Mouse (Mus musculus) MEL (cell line): ENCODE measurements around the gene Ctsc.

ENCODE experiments used
- BHLHE40 ChIP-seq: IDR thresholded peaks from 2 replicates; pipeline ENCODE4 v1.6.1; 2012; ENCODE audit warnings: low read depth, mild to moderate bottlenecking, inconsistent platforms, low read length, improper control_type of control experiment, borderline replicate concordance
- CTCF ChIP-seq, 3 experiments: IDR thresholded peaks in 2 of 3; conservative IDR thresholded peaks in 1 of 3; 2 replicates each; pipeline ENCODE4 v1.5.1; 2011 to 2012; ENCODE audit warnings: low read length in 3 of 3, low read depth in 2 of 3, mild to moderate bottlenecking in 2 of 3, improper control_type of control experiment in 1 of 3, inconsistent platforms in 1 of 3, mixed read lengths in 1 of 3, moderate library complexity in 1 of 3; ENCODE audit not compliant: control insufficient read depth in 1 of 3, insufficient read depth in 1 of 3, poor library complexity in 1 of 3, severe bottlenecking in 1 of 3
- E2F4 ChIP-seq: IDR thresholded peaks from 2 replicates; pipeline ENCODE4 v1.6.1; 2011; ENCODE audit warnings: low read depth, low read length, improper control_type of control experiment, borderline replicate concordance
- EP300 ChIP-seq, 2 experiments: IDR thresholded peaks; 2 replicates each; pipeline ENCODE4 v1.6.1; 2011; ENCODE audit warnings: improper control_type of control experiment in 2 of 2, low read length in 2 of 2, low read depth in 1 of 2, mild to moderate bottlenecking in 1 of 2
- GABPA ChIP-seq: IDR thresholded peaks from 2 replicates; pipeline ENCODE4 v1.6.1; 2012; ENCODE audit warnings: low read depth, mild to moderate bottlenecking, inconsistent platforms, low read length, improper control_type of control experiment, moderate library complexity
- GATA1 ChIP-seq: IDR thresholded peaks from 2 replicates; pipeline ENCODE4 v1.6.1; 2011; ENCODE audit warnings: low read depth, low read length, improper control_type of control experiment
- KAT2A ChIP-seq: conservative IDR thresholded peaks from 2 replicates; pipeline ENCODE4 v1.6.1; 2012; ENCODE audit warnings: low read depth, low read length, improper control_type of control experiment, inconsistent platforms
- NELFE ChIP-seq: IDR thresholded peaks from 2 replicates; pipeline ENCODE4 v1.6.1; 2011; ENCODE audit warnings: low read depth, low read length, improper control_type of control experiment
- RAD21 ChIP-seq: IDR thresholded peaks from 2 replicates; pipeline ENCODE4 v1.6.1; 2011; ENCODE audit warnings: mild to moderate bottlenecking, low read depth, low read length, improper control_type of control experiment
- TCF12 ChIP-seq: IDR thresholded peaks from 2 replicates; pipeline ENCODE4 v1.6.1; 2014; ENCODE audit warnings: low read depth, mild to moderate bottlenecking, inconsistent platforms, low read length, improper control_type of control experiment, moderate library complexity
- UBTF ChIP-seq: IDR thresholded peaks from 2 replicates; pipeline ENCODE4 v1.6.1; 2012; ENCODE audit warnings: low read depth, mild to moderate bottlenecking, inconsistent platforms, low read length, improper control_type of control experiment, moderate library complexity, borderline replicate concordance; ENCODE audit not compliant: insufficient read depth
- ZC3H11A ChIP-seq: IDR thresholded peaks from 2 replicates; pipeline ENCODE4 v1.6.1; 2012; ENCODE audit warnings: low read depth, mild to moderate bottlenecking, inconsistent platforms, low read length, improper control_type of control experiment

DNA sequence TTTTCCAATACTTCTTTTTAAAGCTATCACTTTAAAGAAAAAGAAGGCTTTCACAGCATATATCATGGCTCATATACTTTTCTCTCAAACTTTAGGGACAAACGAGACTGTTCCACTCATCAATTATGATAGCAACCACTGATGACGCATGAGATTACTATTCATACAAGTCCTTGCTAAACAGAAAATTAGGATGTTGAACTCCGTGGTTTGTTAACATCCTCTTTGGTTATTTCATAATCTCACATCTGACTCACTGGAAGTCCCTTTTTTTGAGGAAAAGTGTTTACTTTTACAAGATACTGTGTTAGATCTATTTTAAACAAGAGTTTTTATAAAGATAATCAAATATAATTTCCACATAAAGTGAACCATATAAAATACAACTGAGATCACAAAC lies 34.8 kb upstream of the Ctsc start:
- no peak for TF ChIP-seq BHLHE40
- no peak for TF ChIP-seq E2F4
- no peak for TF ChIP-seq CTCF (IDR thresholded peaks at IDR 0.05 in 2 of 3, conservative IDR thresholded peaks at IDR 0.05 in 1 of 3; ENCODE audit: control insufficient read depth in 1 of 3, insufficient read depth in 1 of 3, low read depth in 2 of 3, low read length in 3 of 3, poor library complexity in 1 of 3, severe bottlenecking in 1 of 3)
- TF ChIP-seq RAD21, result no peak
- TF ChIP-seq KAT2A, result no peak
- no peak for TF ChIP-seq EP300 (IDR thresholded peaks at IDR 0.05; ENCODE audit: low read depth in 1 of 2, low read length in 2 of 2)
- TF ChIP-seq GABPA, result no peak
- no peak for TF ChIP-seq ZC3H11A
- TF ChIP-seq TCF12, result no peak
- TF ChIP-seq UBTF, result no peak
- TF ChIP-seq GATA1, result no peak
- TF ChIP-seq NELFE, result no peak
